Mouse (Mus musculus) midbrain, embryonic 11.5 days (tissue): ENCODE measurements around the gene 4930435E12Rik. TPM values are rescaled to one million over a fixed set of nuclear protein-coding genes. Genes with fewer than 3 reads are reported as not detected.
"Not testable (repeated sequence)": the region's sequence is repeated elsewhere in the genome, so short reads cannot be mapped to it uniquely, and the experiment has no call there.

Experiments used
- ATAC-seq: fragments of 200-750 bp; cut with Nextera tagmentation; 2 replicates; pipeline ENCODE4 v1.8.0; 2017; ENCODE audit warnings: moderate TSS enrichment, moderate library complexity; ENCODE audit not compliant: low FRiP score
- DNase-seq: peaks from one replicate; pipeline ENCODE4 v3.0.0; 2015; ENCODE audit warnings: low spot score; ENCODE audit errors: missing footprints
- H3K27ac ChIP-seq: fragments of 300-500 bp; sonication (generic); 2 replicates; pipeline ENCODE4 v1.5.1; 2014; ENCODE audit warnings: low read depth, low read length
- H3K27me3 ChIP-seq: fragments of 300-500 bp; sonication (generic); 2 replicates; pipeline ENCODE4 v1.6.1; 2014; ENCODE audit warnings: mild to moderate bottlenecking, low read length, moderate library complexity, mixed read lengths; ENCODE audit not compliant: control insufficient read depth, insufficient read depth
- H3K36me3 ChIP-seq: fragments of 300-500 bp; sonication (generic); 2 replicates; pipeline ENCODE4 v1.6.1; 2014; ENCODE audit warnings: mild to moderate bottlenecking, low read length, moderate library complexity, mixed read lengths; ENCODE audit not compliant: control insufficient read depth, insufficient read depth
- H3K4me1 ChIP-seq: fragments of 300-500 bp; sonication (generic); 2 replicates; pipeline ENCODE4 v1.6.1; 2014; ENCODE audit warnings: low read length; ENCODE audit not compliant: control insufficient read depth, insufficient read depth
- H3K4me2 ChIP-seq: fragments of 300-500 bp; sonication (generic); 2 replicates; pipeline ENCODE4 v1.6.1; 2014; ENCODE audit warnings: mild to moderate bottlenecking, moderate library complexity
- H3K4me3 ChIP-seq: fragments of 300-500 bp; sonication (generic); 2 replicates; pipeline ENCODE4 v1.5.1; 2014; ENCODE audit warnings: low read depth, low read length
- H3K9ac ChIP-seq: fragments of 300-500 bp; sonication (generic); 2 replicates; pipeline ENCODE4 v1.6.1; 2014; ENCODE audit warnings: low read length
- H3K9me3 ChIP-seq: fragments of 300-500 bp; sonication (generic); 2 replicates; pipeline ENCODE4 v1.6.1; 2016; ENCODE audit warnings: low read length; ENCODE audit not compliant: control insufficient read depth
- WGBS: fragments of 180-500 bp; shearing (Covaris S2); extraction: QIAGEN DNeasy Blood & Tissue Kit; methylation state at CpG from one replicate; pipeline ENCODE4 v1.1.7; 2014; 5-methylcytosine and 5-hydroxymethylcytosine counted together
- polyA plus RNA-seq: library from polyadenylated mRNA; unstranded; fragments of >200 nt; fragmentation: Nextera tagmentation; extraction: Ambion mirVana; gene quantifications from 2 replicates; pipeline ENCODE4 v1.2.1, GENCODE M21; 2014

Gene 4930435E12Rik
- polyA plus RNA-seq, result not detected in 2 replicates

- no peaks in the 10 kb centered on the region for H3K27me3 ChIP-seq
- ATAC-seq (no peak), DNase-seq (no peak)
- no peak within 1 kb of the TSS for H3K4me3 ChIP-seq
- H3K9me3 ChIP-seq, result no peaks in the 10 kb centered on the region
- no peak within 1 kb of the TSS for H3K4me2 ChIP-seq
- no peak within 1 kb of the TSS for H3K9ac ChIP-seq
- no peak within 1 kb of the TSS for H3K27ac ChIP-seq
- WGBS, result 81% methylated on average over 3 of the region's 3 CpGs
- no peaks in the 10 kb centered on the region for H3K36me3 ChIP-seq
- H3K4me1 ChIP-seq, result no peaks in the 10 kb centered on the region
Observed at GRCm38 (mm10) chr16:38828649-38829048, at the start of gene 4930435E12Rik. Gene 4930435E12Rik, minus strand, starts transcription at chr16:38828749.

GRCm38 (mm10) chr16:38874481-38874880 lies 45.9 kb upstream of the 4930435E12Rik start:
- WGBS, result 35% methylated on average over 4 of the region's 4 CpGs
- H3K27me3 ChIP-seq, result no peaks in the 10 kb centered on the region
- no peaks in the 10 kb centered on the region for H3K4me1 ChIP-seq
- no peaks in the 10 kb centered on the region for H3K9me3 ChIP-seq
- H3K4me3 ChIP-seq, result no peak overlapping the region
- H3K36me3 ChIP-seq, result no peaks in the 10 kb centered on the region
- H3K27ac ChIP-seq, result no peak overlapping the region
- no peak overlapping the region for H3K4me2 ChIP-seq
- no peak for DNase-seq
- H3K9ac ChIP-seq, result no peak overlapping the region
- ATAC-seq, result no peak

- Histone ChIP-seq H3K27me3 (no peaks in the 10 kb centered on the region), H3K9ac (no peak overlapping the region), H3K9me3 (no peaks in the 10 kb centered on the region), H3K27ac (no peak overlapping the region), H3K36me3 (no peaks in the 10 kb centered on the region), H3K4me3 (no peak overlapping the region), H3K4me1 (no peaks in the 10 kb centered on the region), H3K4me2 (no peak overlapping the region)
- ATAC-seq (no peak), DNase-seq (no peak)
- 89% methylated on average over 4 of the region's 4 CpGs for whole genome bisulfite sequencing
Observed at GRCm38 (mm10) chr16:38873231-38873630, 44.7 kb upstream of the 4930435E12Rik start.

- no peaks in the 10 kb centered on the region for H3K9me3 ChIP-seq
- no peak overlapping the region for H3K4me2 ChIP-seq
- ATAC-seq, result no peak
- H3K9ac ChIP-seq, result no peak overlapping the region
- no peak for DNase-seq
- no peak overlapping the region for H3K4me3 ChIP-seq
- H3K4me1 ChIP-seq, result no peaks in the 10 kb centered on the region
- no peak overlapping the region for H3K27ac ChIP-seq
- H3K36me3 ChIP-seq, result no peaks in the 10 kb centered on the region
- WGBS, result 92% methylated on average over 5 of the region's 5 CpGs
- no peaks in the 10 kb centered on the region for H3K27me3 ChIP-seq
Observed at GRCm38 (mm10) chr16:38864358-38864757, 35.8 kb upstream of the 4930435E12Rik start.

GRCm38 (mm10) chr16:38860548-38860947 lies 32.0 kb upstream of the 4930435E12Rik start:
- DNase-seq, result no peak

GRCm38 (mm10) chr16:38858120-38858749 lies 29.7 kb upstream of the 4930435E12Rik start:
- H3K27ac ChIP-seq, result no peak overlapping the region
- 38% methylated on average over 8 of the region's 8 CpGs for WGBS
- DNase-seq (peak; percentile 86), ATAC-seq (no peak)
- no peak overlapping the region for H3K4me3 ChIP-seq
- no peaks in the 10 kb centered on the region for H3K27me3 ChIP-seq
- H3K4me2 ChIP-seq, result no peak overlapping the region
- H3K9ac ChIP-seq, result no peak overlapping the region
- H3K36me3 ChIP-seq, result no peaks in the 10 kb centered on the region
- no peaks in the 10 kb centered on the region for H3K4me1 ChIP-seq
- H3K9me3 ChIP-seq, result no peaks in the 10 kb centered on the region

More at GRCm38 (mm10) chr16:38860548-38860947, 32.0 kb upstream of the 4930435E12Rik start:
- Histone ChIP-seq H3K27ac (no peak overlapping the region), H3K36me3 (no peaks in the 10 kb centered on the region), H3K4me2 (no peak overlapping the region), H3K4me1 (no peaks in the 10 kb centered on the region), H3K9me3 (no peaks in the 10 kb centered on the region), H3K9ac (no peak overlapping the region), H3K27me3 (no peaks in the 10 kb centered on the region), H3K4me3 (no peak overlapping the region)
- ATAC-seq, result no peak
- WGBS, result 83% methylated on average over 6 of the region's 6 CpGs

GRCm38 (mm10) chr16:38812521-38812920 lies 16.0 kb downstream of the 4930435E12Rik start:
- no peak for ATAC-seq
- H3K27me3 ChIP-seq, result no peaks in the 10 kb centered on the region
- H3K4me1 ChIP-seq, result 0 out of 2 replicates have a peak, but pooled peaks cover 3% of the 10 kb centered on the region
- H3K9me3 ChIP-seq, result no peaks in the 10 kb centered on the region
- peak; percentile 96 for DNase-seq
- no peaks in the 10 kb centered on the region for H3K36me3 ChIP-seq
- H3K9ac ChIP-seq, result no peak overlapping the region
- WGBS, result 35% methylated on average over 8 of the region's 8 CpGs
- H3K4me2 ChIP-seq, result no peak overlapping the region
- no peak overlapping the region for H3K27ac ChIP-seq
- no peak overlapping the region for H3K4me3 ChIP-seq

GRCm38 (mm10) chr16:38810196-38810595 lies 18.4 kb downstream of the 4930435E12Rik start:
- Histone ChIP-seq H3K9me3 (no peaks in the 10 kb centered on the region), H3K27ac (no peak overlapping the region), H3K9ac (no peak overlapping the region), H3K27me3 (no peaks in the 10 kb centered on the region), H3K4me3 (no peak overlapping the region), H3K36me3 (no peaks in the 10 kb centered on the region), H3K4me2 (no peak overlapping the region), H3K4me1 (no peaks in the 10 kb centered on the region)
- 87% methylated on average over 5 of the region's 5 CpGs for WGBS
- no peak for DNase-seq
- ATAC-seq, result no peak

- H3K27ac ChIP-seq, H3K27me3 ChIP-seq, ATAC-seq, H3K36me3 ChIP-seq, H3K4me3 ChIP-seq, H3K4me2 ChIP-seq, H3K9me3 ChIP-seq, H3K4me1 ChIP-seq, H3K9ac ChIP-seq: not testable (repeated sequence)
- DNase-seq, result peak; percentile 78
- 88% methylated on average over 5 of the region's 5 CpGs for WGBS
Observed at GRCm38 (mm10) chr16:38807796-38808195, 20.8 kb downstream of the 4930435E12Rik start.
